In the genomic region with DNA sequence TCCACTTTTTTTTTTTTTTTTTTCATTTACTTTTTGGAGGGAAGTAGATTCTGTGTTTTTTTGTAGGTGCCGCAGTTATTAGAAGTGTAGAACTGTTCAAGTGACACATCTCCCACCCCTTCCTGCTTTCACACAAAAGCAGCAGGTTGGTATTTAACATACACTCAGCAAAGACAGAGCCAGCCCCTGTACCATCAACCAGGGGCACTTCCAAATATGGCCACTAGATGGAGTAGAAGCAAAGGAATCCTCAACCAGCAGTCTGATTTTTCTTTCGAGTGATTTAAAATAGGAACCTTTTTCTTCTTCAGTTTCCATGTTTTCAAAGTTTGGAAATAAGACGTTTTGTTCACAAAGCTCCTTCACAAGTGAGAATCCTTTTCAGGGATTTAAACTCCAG, we compare ENCODE assay signal across 8 mouse cellular contexts.
DNase-seq lines count a peak whose midpoint lies in the region; ATAC-seq and TF ChIP-seq lines count a peak whose summit lies in the region.

No protein-coding gene starts in this region.

- no peaks in the 10 kb centered on the region for H3K4me1 ChIP-seq in hindbrain, embryonic 11.5 days (replicated peaks; ENCODE audit: control insufficient read depth, insufficient read depth, low read length)
- no peaks in the 10 kb centered on the region for H3K4me1 ChIP-seq in hindbrain, embryonic 12.5 days
- no peaks in the 10 kb centered on the region for H3K4me1 ChIP-seq in midbrain, embryonic 12.5 days
- no peaks in the 10 kb centered on the region for H3K4me1 ChIP-seq in spleen, adult 2 months (ENCODE audit: control insufficient read depth, insufficient read depth, insufficient read length)

- peak; percentile 97 for TF ChIP-seq CTCF in left cerebral cortex, adult 2 months (IDR thresholded peaks at IDR 0.05)
- TF ChIP-seq CTCF in spleen, adult 2 months (IDR thresholded peaks at IDR 0.05; ENCODE audit: extremely low read depth, insufficient read depth, insufficient read length, insufficient replicate concordance), result peak; percentile 45; the same call in 1 of the 2 replicates

- H3K9ac ChIP-seq in hindbrain, embryonic 11.5 days (ENCODE audit: low read depth, low read length), result no peak overlapping the region
- H3K9ac ChIP-seq in hindbrain, embryonic 12.5 days, result no peak overlapping the region
- H3K9ac ChIP-seq in midbrain, embryonic 12.5 days (replicated peaks), result no peak overlapping the region

- H3K36me3 ChIP-seq in hindbrain, embryonic 11.5 days (ENCODE audit: control insufficient read depth, insufficient read depth, low read length), result no peaks in the 10 kb centered on the region
- no peaks in the 10 kb centered on the region for H3K36me3 ChIP-seq in hindbrain, embryonic 12.5 days
- no peaks in the 10 kb centered on the region for H3K36me3 ChIP-seq in midbrain, embryonic 12.5 days
- no peaks in the 10 kb centered on the region for H3K36me3 ChIP-seq in spleen, adult 2 months (ENCODE audit: control insufficient read depth, insufficient read depth, low read length)

- intact Hi-C loops in heart, postnatal 14 days (cut with DNase I), result loop anchor here (1.0 to 10.0 kb wide), 5 partner anchors 55 to 1178 kb away; a partner anchor contains a TSS
- intact Hi-C loops in left cerebral cortex, adult 2 months (cut with DNase I), result loop anchor here (1.0 to 10.0 kb wide), 4 partner anchors 232 to 1175 kb away; no protein-coding TSS in a partner anchor

- H3K4me3 ChIP-seq in hindbrain, embryonic 11.5 days (ENCODE audit: low read depth, low read length), result no peak overlapping the region
- H3K4me3 ChIP-seq in hindbrain, embryonic 12.5 days, result no peak overlapping the region
- H3K4me3 ChIP-seq in left cerebral cortex, adult 2 months, result no peak overlapping the region
- H3K4me3 ChIP-seq in midbrain, embryonic 12.5 days, result no peak overlapping the region
- no peak overlapping the region for H3K4me3 ChIP-seq in spleen, adult 2 months (ENCODE audit: extremely low read depth, insufficient read depth, insufficient read length)

- WGBS in hindbrain, embryonic 11.5 days, result 33% methylated on average over 3 of the region's 3 CpGs
- 21% methylated on average over 3 of the region's 3 CpGs for WGBS in hindbrain, embryonic 12.5 days
- 17% methylated on average over 3 of the region's 3 CpGs for WGBS in midbrain, embryonic 12.5 days
- WGBS in spleen, adult 2 months, result 7% methylated on average over 3 of the region's 3 CpGs

- no peaks in the 10 kb centered on the region for H3K9me3 ChIP-seq in hindbrain, embryonic 11.5 days (ENCODE audit: control insufficient read depth, low read length)
- H3K9me3 ChIP-seq in hindbrain, embryonic 12.5 days (replicated peaks), result no peaks in the 10 kb centered on the region
- H3K9me3 ChIP-seq in midbrain, embryonic 12.5 days, result no peaks in the 10 kb centered on the region

- DNase-seq in hindbrain, embryonic 11.5 days (ENCODE audit: low spot score), result peak; percentile 83
- DNase-seq in adipocyte (ENCODE audit: low spot score), result peak; percentile 90
- DNase-seq in embryo, embryonic 10.5 days (ENCODE audit: low spot score), result peak; percentile 86
- peak; percentile 62 to 86 for DNase-seq in heart, postnatal 14 days
- DNase-seq in left cerebral cortex, adult 2 months (ENCODE audit: extremely low spot score in 1 of 2, low spot score in 2 of 2), result peak; percentile 72 to 77
- DNase-seq in spleen, adult 2 months (ENCODE audit: low read depth in 1 of 2, low spot score in 2 of 2), result peak; percentile 19 to 33

- peak; percentile 60; the same call in 1 of the 2 replicates for ATAC-seq in hindbrain, embryonic 11.5 days (ENCODE audit: low FRiP score)
- no peak for ATAC-seq in hindbrain, embryonic 12.5 days (ENCODE audit: low FRiP score)
- ATAC-seq in midbrain, embryonic 12.5 days (ENCODE audit: low FRiP score, low read depth), result peak; percentile 74

- no peak overlapping the region for H3K4me2 ChIP-seq in hindbrain, embryonic 11.5 days (replicated peaks; ENCODE audit: low read depth, low read length)
- no peak overlapping the region for H3K4me2 ChIP-seq in hindbrain, embryonic 12.5 days (replicated peaks)
- H3K4me2 ChIP-seq in midbrain, embryonic 12.5 days (replicated peaks), result no peak overlapping the region

- H3K27ac ChIP-seq in hindbrain, embryonic 11.5 days (ENCODE audit: low read depth, low read length), result no peak overlapping the region
- no peak overlapping the region for H3K27ac ChIP-seq in hindbrain, embryonic 12.5 days
- H3K27ac ChIP-seq in left cerebral cortex, adult 2 months, result no peak overlapping the region
- no peak overlapping the region for H3K27ac ChIP-seq in midbrain, embryonic 12.5 days (replicated peaks)
- no peak overlapping the region for H3K27ac ChIP-seq in spleen, adult 2 months (ENCODE audit: insufficient read depth, low read length)

- H3K27me3 ChIP-seq in hindbrain, embryonic 11.5 days (ENCODE audit: control insufficient read depth, insufficient read depth, low read length), result no peaks in the 10 kb centered on the region
- no peaks in the 10 kb centered on the region for H3K27me3 ChIP-seq in hindbrain, embryonic 12.5 days
- peaks cover 16% of the 10 kb centered on the region; the same call in 1 of the 2 replicates for H3K27me3 ChIP-seq in midbrain, embryonic 12.5 days
- H3K27me3 ChIP-seq in spleen, adult 2 months (ENCODE audit: control insufficient read depth, insufficient read depth, low read length), result no peaks in the 10 kb centered on the region

- no peak for TF ChIP-seq POLR2A in spleen, adult 2 months (IDR thresholded peaks at IDR 0.05; ENCODE audit: low read depth, low read length)

Comparison
In these comparisons a context has a peak if more than half of its experiments do, and no peak if none do; other contexts are left out.
1. DNase-seq: peak in every context shown above with its lines; median percentile 90 in adipocyte; 86 in embryo, embryonic 10.5 days; 83 in hindbrain, embryonic 11.5 days; 74 in left cerebral cortex, adult 2 months; 74 in heart, postnatal 14 days; 26 in spleen, adult 2 months.